In the genomic region with DNA sequence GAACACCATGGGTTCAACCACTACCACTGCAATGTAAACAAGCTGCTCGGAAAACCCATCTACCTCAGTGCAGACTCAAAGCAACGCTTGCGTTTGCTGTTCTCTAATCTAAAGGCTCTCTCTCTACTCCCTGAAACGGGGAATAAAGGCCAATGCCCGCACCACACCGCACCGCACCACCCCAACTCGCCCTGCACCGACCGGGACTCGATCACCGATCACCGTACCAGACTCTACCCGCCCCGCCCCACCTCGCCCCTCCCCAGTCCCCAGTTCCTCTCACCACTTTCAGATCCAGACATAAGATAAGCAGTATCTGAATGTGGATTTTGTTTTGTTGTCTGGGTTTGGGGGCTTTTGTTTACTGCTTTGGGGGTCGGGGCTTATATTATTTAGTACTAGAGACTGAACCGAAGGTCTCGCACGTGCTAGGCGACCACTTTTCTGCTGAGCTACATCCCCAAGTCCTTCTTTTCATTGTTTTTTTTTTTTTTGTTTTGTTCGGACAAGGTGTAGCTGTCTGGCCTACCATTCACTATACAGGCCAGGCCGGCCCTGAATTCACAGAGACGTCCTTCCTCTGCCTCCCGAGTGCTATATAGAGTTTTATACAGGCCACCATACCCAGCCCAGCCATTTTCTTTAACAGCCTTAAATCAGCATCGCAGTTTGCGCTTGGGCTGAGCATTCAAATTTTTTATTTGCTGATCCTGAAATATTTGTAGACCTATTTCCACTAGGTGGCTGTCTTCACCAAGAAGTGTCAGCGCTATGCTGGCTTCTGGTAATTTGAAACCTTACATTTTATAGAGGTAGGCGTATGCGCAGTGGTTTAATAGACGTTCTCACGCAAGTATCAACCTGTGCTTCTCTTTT, we compare ENCODE assay signal across 8 mouse cellular contexts. TPM values are rescaled to one million over a fixed set of nuclear protein-coding genes. Genes with fewer than 3 reads are reported as not detected.
DNase-seq lines count a peak whose midpoint lies in the region; ATAC-seq and TF ChIP-seq lines count a peak whose summit lies in the region.

No protein-coding gene starts in this region.

- TF ChIP-seq CTCF in G1E (IDR thresholded peaks at IDR 0.05; ENCODE audit: low read depth, low read length), result no peak
- peak; percentile 55; the same call in 1 of the 2 replicates for TF ChIP-seq CTCF in cortical plate, adult 2 months (IDR thresholded peaks at IDR 0.05; ENCODE audit: extremely low read depth, insufficient read depth, low read length)

- peaks cover 3% of the 10 kb centered on the region for H3K27me3 ChIP-seq in G1E (ENCODE audit: insufficient read depth, low read length)
- H3K27me3 ChIP-seq in heart, embryonic 10.5 days (ENCODE audit: insufficient read depth, poor library complexity, severe bottlenecking), result no peaks in the 10 kb centered on the region
- no peaks in the 10 kb centered on the region for H3K27me3 ChIP-seq in liver, embryonic 12.5 days (replicated peaks)

- no peaks in the 10 kb centered on the region for H3K9me3 ChIP-seq in G1E (replicated peaks)
- no peaks in the 10 kb centered on the region for H3K9me3 ChIP-seq in heart, embryonic 10.5 days
- no peaks in the 10 kb centered on the region for H3K9me3 ChIP-seq in liver, embryonic 12.5 days (replicated peaks)

- 0 out of 2 replicates have a peak, but pooled peaks have one; percentile 34 for ATAC-seq in G1E (ENCODE audit: extremely low read depth, insufficient number of reproducible peaks, low FRiP score, poor library complexity, severe bottlenecking)
- ATAC-seq in liver, embryonic 12.5 days, result peak; percentile 50; the same call in 1 of the 2 replicates

- DNase-seq in 416B (ENCODE audit: low read depth) (peak; percentile 91), G1E (ENCODE audit: low spot score) (peak; percentile 69)
- DNase-seq in heart, embryonic 10.5 days (ENCODE audit: low spot score), result no peak
- peak; percentile 47 to 48 for DNase-seq in kidney, adult 8-10 months
- DNase-seq in naive thymus-derived CD4-positive, alpha-beta T cell, adult 2 months (ENCODE audit: low read depth), result peak; percentile 83
- no peak for DNase-seq in ovary, postnatal 36 days (ENCODE audit: low spot score)

- H3K4me1 ChIP-seq in G1E (ENCODE audit: insufficient read depth, low read depth, low read length), result peaks cover 29% of the 10 kb centered on the region
- no peaks in the 10 kb centered on the region; the same call in 1 of the 2 replicates for H3K4me1 ChIP-seq in cortical plate, adult 2 months (ENCODE audit: control insufficient read depth, insufficient read depth, low read length)
- peaks cover 14% of the 10 kb centered on the region; the same call in 1 of the 2 replicates for H3K4me1 ChIP-seq in heart, embryonic 10.5 days
- H3K4me1 ChIP-seq in liver, embryonic 12.5 days, result peaks cover 21% of the 10 kb centered on the region

- no peak for TF ChIP-seq POLR2A in cortical plate, adult 2 months (IDR thresholded peaks at IDR 0.05; ENCODE audit: extremely low read depth, insufficient read depth, low read length)

- 15% methylated on average over 32 of the region's 32 CpGs for WGBS in heart, embryonic 10.5 days
- 14% methylated on average over 32 of the region's 32 CpGs for WGBS in liver, embryonic 12.5 days (ENCODE audit: insufficient replicate concordance)

- no peak overlapping the region for H3K4me3 ChIP-seq in G1E (ENCODE audit: low read depth, low read length)
- no peak overlapping the region for H3K4me3 ChIP-seq in cortical plate, adult 2 months (ENCODE audit: insufficient read depth, low read length)
- H3K4me3 ChIP-seq in heart, embryonic 10.5 days, result peak overlapping the region; percentile 48
- H3K4me3 ChIP-seq in liver, embryonic 12.5 days, result peak overlapping the region; percentile 41

- peak overlapping the region; percentile 53 for H3K9ac ChIP-seq in liver, embryonic 12.5 days

- H3K27ac ChIP-seq in cortical plate, adult 2 months (ENCODE audit: insufficient read depth, low read length), result no peak overlapping the region
- H3K27ac ChIP-seq in heart, embryonic 10.5 days, result peak overlapping the region; percentile 75; the same call in 1 of the 2 replicates
- H3K27ac ChIP-seq in liver, embryonic 12.5 days, result no peak overlapping the region

- H3K4me2 ChIP-seq in liver, embryonic 12.5 days, result peak overlapping the region; percentile 65

- no peaks in the 10 kb centered on the region for H3K36me3 ChIP-seq in G1E (replicated peaks)
- no peaks in the 10 kb centered on the region for H3K36me3 ChIP-seq in heart, embryonic 10.5 days
- H3K36me3 ChIP-seq in liver, embryonic 12.5 days, result no peaks in the 10 kb centered on the region

RNA-seq across cellular contexts. Expression of a gene that starts 18.4 kb away (rescaled TPM):
- total RNA-seq in G1E (2014; fragmentation: Nextera tagmentation) (136 and 154 TPM in 2 replicates), G1E (2017) (131 and 143 TPM in 2 replicates)
- polyA plus RNA-seq in G1E (2012), result 25.3 and 26.0 TPM in 2 replicates
- polyA plus RNA-seq in cortical plate, adult 2 months (2012; rRNA removed), result 58.8 and 60.7 TPM in 2 replicates
- polyA plus RNA-seq in heart, embryonic 10.5 days (2016; fragmentation: Nextera tagmentation; extraction: Ambion mirVana), result 57.2 and 57.3 TPM in 2 replicates
- 34.5 and 36.2 TPM in 2 replicates for polyA plus RNA-seq in liver, embryonic 12.5 days (2016; fragmentation: Nextera tagmentation; extraction: Ambion mirVana)

Comparison
In these comparisons a context has a peak if more than half of its experiments do, and no peak if none do; other contexts are left out.
1. DNase-seq: peak in 416B (single experiment), G1E (single experiment), kidney, adult 8-10 months (2 of 2) and naive thymus-derived CD4-positive, alpha-beta T cell, adult 2 months (single experiment); none in heart, embryonic 10.5 days (single experiment) and ovary, postnatal 36 days (single experiment).
2. H3K4me3 ChIP-seq: peak in heart, embryonic 10.5 days (single experiment) and liver, embryonic 12.5 days (single experiment); none in G1E (single experiment) and cortical plate, adult 2 months (single experiment).